Mouse (Mus musculus) testis, adult 2 months (tissue): ENCODE data around the gene Prr19.

Source experiments
- CTCF ChIP-seq: fragments of 200-500 bp; IDR thresholded peaks from 2 replicates; pipeline ENCODE4 v1.5.1; 2012; ENCODE audit warnings: low read depth, mild to moderate bottlenecking, inconsistent platforms, low read length, moderate library complexity; ENCODE audit not compliant: control insufficient read depth, insufficient read depth, insufficient replicate concordance
- POLR2A ChIP-seq: fragments of 200-500 bp; IDR thresholded peaks from 2 replicates; pipeline ENCODE4 v1.6.1; 2012; ENCODE audit warnings: low read depth, mild to moderate bottlenecking, inconsistent platforms, low read length, moderate library complexity; ENCODE audit not compliant: control insufficient read depth

DNA sequence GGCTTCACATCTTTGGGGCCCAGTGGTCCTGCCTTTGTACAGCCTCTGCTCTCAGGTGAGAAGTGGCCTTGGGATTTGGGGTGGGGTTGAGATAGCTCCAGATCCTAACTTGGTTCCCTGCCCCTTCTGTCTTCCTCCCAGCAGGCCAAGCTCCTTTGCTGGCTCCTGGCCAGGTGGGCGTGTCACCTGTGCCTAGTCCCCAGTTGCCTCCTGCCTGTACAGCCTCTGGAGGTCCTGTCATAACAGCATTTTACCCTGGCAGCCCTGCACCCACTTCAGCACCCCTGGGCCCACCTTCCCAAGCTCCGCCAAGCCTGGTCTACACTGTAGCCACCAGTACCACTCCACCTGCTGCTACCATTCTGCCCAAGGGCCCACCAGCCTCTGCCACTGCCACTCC, 10.3 kb upstream of the Prr19 start:
- TF ChIP-seq CTCF (no peak), POLR2A (no peak)
